Mouse (Mus musculus): Measurements from ENCODE around the gene Nit1. TPM values are rescaled to one million over a fixed set of nuclear protein-coding genes. Genes with fewer than 3 reads are reported as not detected.

Gene Nit1
- total and polyA plus RNA-seq, 3 experiments: 17.9 to 26.3 TPM; not detected in 1

- Histone ChIP-seq H3K9me3 (replicated peaks; ENCODE audit: insufficient read depth, low read length) (no peaks in the 10 kb centered on the region), H3K27ac (ENCODE audit: control insufficient read depth, low read depth, low read length) (no peak overlapping the region), H3K9ac (ENCODE audit: control insufficient read depth, low read depth, low read length, poor library complexity, severe bottlenecking) (no peak overlapping the region), H3K4me1 (ENCODE audit: control insufficient read depth in 1 of 2, insufficient read depth in 2 of 2, low read length in 2 of 2) (peaks cover 0 to 20% of the 10 kb centered on the region in 2 experiments; a peak in 3 of 4 replicates), H3K79me2 (ENCODE audit: control insufficient read depth, insufficient read depth, low read length, poor library complexity) (peaks cover 6% of the 10 kb centered on the region), H3K4me3 (ENCODE audit: control insufficient read depth in 1 of 2, insufficient read depth in 1 of 2, low read depth in 2 of 2, low read length in 2 of 2) (no peak overlapping the region), H3K36me3 (ENCODE audit: control insufficient read depth in 1 of 2, insufficient read depth in 2 of 2, low read length in 2 of 2) (peaks cover 0 to 3% of the 10 kb centered on the region in 2 experiments; a peak in 1 of 4 replicates), H3K27me3 (ENCODE audit: control insufficient read depth in 1 of 2, insufficient read depth in 2 of 2, low read length in 2 of 2) (no peaks in the 10 kb centered on the region)
- no peak for DNase-seq (ENCODE audit: low read depth, low spot score)
- TF ChIP-seq BHLHE40 (IDR thresholded peaks at IDR 0.05; ENCODE audit: borderline replicate concordance, low read depth, low read length) (no peak), RAD21 (IDR thresholded peaks at IDR 0.05; ENCODE audit: low read depth, low read length) (no peak), SMC3 (IDR thresholded peaks at IDR 0.05; ENCODE audit: low read depth, low read length) (no peak), USF1 (IDR thresholded peaks at IDR 0.05; ENCODE audit: low read depth, low read length) (no peak), MAZ (IDR thresholded peaks at IDR 0.05; ENCODE audit: low read depth, low read length) (no peak), JUND (IDR thresholded peaks at IDR 0.05; ENCODE audit: low read depth, low read length) (no peak), MEF2A (IDR thresholded peaks at IDR 0.05; ENCODE audit: extremely low read depth, insufficient replicate concordance, low read depth, low read length, poor library complexity, severe bottlenecking) (no peak), TBP (IDR thresholded peaks at IDR 0.05; ENCODE audit: low read depth, low read length) (no peak), POLR2AphosphoS5 (IDR thresholded peaks at IDR 0.05; ENCODE audit: borderline replicate concordance, low read depth, low read length) (no peak), MXI1 (IDR thresholded peaks at IDR 0.05; ENCODE audit: low read depth, low read length) (no peak)
These were observed 38.9 kb upstream of the Nit1 start for GRCm38 (mm10) chr1:171384361-171384760.

DNA sequence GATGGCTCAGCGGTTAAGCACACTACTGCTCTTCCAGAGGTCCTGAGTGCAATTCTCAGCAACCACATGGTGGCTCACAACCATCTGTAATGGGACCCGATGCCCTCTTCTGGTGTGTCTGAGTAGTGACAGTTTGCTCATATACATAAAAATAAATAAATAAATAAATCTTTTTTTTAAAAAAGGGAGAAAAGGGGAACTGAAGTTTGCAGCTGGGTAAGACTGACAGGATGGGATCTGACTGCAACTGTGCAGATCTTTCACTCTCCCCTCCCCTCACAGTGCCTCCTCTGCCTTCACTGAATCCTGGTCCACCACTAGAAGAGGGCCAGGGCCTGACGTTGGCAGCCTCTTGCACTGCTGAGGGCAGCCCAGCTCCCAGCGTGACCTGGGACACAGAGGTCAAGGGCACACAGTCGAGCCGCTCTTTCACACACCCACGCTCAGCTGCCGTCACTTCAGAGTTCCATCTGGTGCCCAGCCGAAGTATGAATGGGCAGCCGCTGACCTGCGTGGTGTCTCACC lies 36.7 kb upstream of the Nit1 start:
- peaks cover 0 to 3% of the 10 kb centered on the region in 2 experiments; a peak in 1 of 4 replicates for H3K36me3 ChIP-seq (ENCODE audit: control insufficient read depth in 1 of 2, insufficient read depth in 2 of 2, low read length in 2 of 2)
- no peak overlapping the region for H3K9ac ChIP-seq (ENCODE audit: control insufficient read depth, low read depth, low read length, poor library complexity, severe bottlenecking)
- H3K4me3 ChIP-seq (ENCODE audit: control insufficient read depth in 1 of 2, insufficient read depth in 1 of 2, low read depth in 2 of 2, low read length in 2 of 2): no peak overlapping the region
- H3K4me1 ChIP-seq (ENCODE audit: control insufficient read depth in 1 of 2, insufficient read depth in 2 of 2, low read length in 2 of 2): peaks cover 0 to 22% of the 10 kb centered on the region in 2 experiments; a peak in 2 of 4 replicates
- TF ChIP-seq ZNF384 (IDR thresholded peaks at IDR 0.05; ENCODE audit: low read depth, low read length): peak; percentile 65
- no peak for TF ChIP-seq SMC3 (IDR thresholded peaks at IDR 0.05; ENCODE audit: low read depth, low read length)
- TF ChIP-seq CTCF (IDR thresholded peaks at IDR 0.05 in 2 of 3, conservative IDR thresholded peaks at IDR 0.05 in 1 of 3; ENCODE audit: control insufficient read depth in 1 of 3, insufficient read depth in 1 of 3, low read depth in 2 of 3, low read length in 3 of 3, poor library complexity in 1 of 3, severe bottlenecking in 1 of 3): peak in 1 of 3 experiments; percentile 11; a peak in 1 of 6 replicates
- no peak overlapping the region for H3K27ac ChIP-seq (ENCODE audit: control insufficient read depth, low read depth, low read length)
- H3K79me2 ChIP-seq (ENCODE audit: control insufficient read depth, insufficient read depth, low read length, poor library complexity): no peaks in the 10 kb centered on the region
- no peaks in the 10 kb centered on the region for H3K9me3 ChIP-seq (replicated peaks; ENCODE audit: insufficient read depth, low read length)
- no peaks in the 10 kb centered on the region for H3K27me3 ChIP-seq (ENCODE audit: control insufficient read depth in 1 of 2, insufficient read depth in 2 of 2, low read length in 2 of 2)
- DNase-seq (ENCODE audit: low read depth, low spot score): peak; percentile 55

- peak overlapping the region; percentile 28 to 42 for H3K4me3 ChIP-seq (ENCODE audit: control insufficient read depth in 1 of 2, insufficient read depth in 1 of 2, low read depth in 2 of 2, low read length in 2 of 2)
- H3K9me3 ChIP-seq (replicated peaks; ENCODE audit: insufficient read depth, low read length): no peaks in the 10 kb centered on the region
- peaks cover 0 to 22% of the 10 kb centered on the region in 2 experiments; a peak in 2 of 4 replicates for H3K4me1 ChIP-seq (ENCODE audit: control insufficient read depth in 1 of 2, insufficient read depth in 2 of 2, low read length in 2 of 2)
- H3K27me3 ChIP-seq (ENCODE audit: control insufficient read depth in 1 of 2, insufficient read depth in 2 of 2, low read length in 2 of 2): no peaks in the 10 kb centered on the region
- DNase-seq (ENCODE audit: low read depth, low spot score): peak; percentile 80
- peak; percentile 58 to 84 (median 75) for TF ChIP-seq CTCF (IDR thresholded peaks at IDR 0.05 in 2 of 3, conservative IDR thresholded peaks at IDR 0.05 in 1 of 3; ENCODE audit: control insufficient read depth in 1 of 3, insufficient read depth in 1 of 3, low read depth in 2 of 3, low read length in 3 of 3, poor library complexity in 1 of 3, severe bottlenecking in 1 of 3)
- TF ChIP-seq SMC3 (IDR thresholded peaks at IDR 0.05; ENCODE audit: low read depth, low read length): peak; percentile 56
- TF ChIP-seq E2F4 (IDR thresholded peaks at IDR 0.05; ENCODE audit: borderline replicate concordance, low read depth, low read length): no peak
- TF ChIP-seq RAD21 (IDR thresholded peaks at IDR 0.05; ENCODE audit: low read depth, low read length): peak; percentile 17
- TF ChIP-seq MAFK (IDR thresholded peaks at IDR 0.05; ENCODE audit: borderline replicate concordance, low read depth, low read length): no peak
- TF ChIP-seq RCOR1 (IDR thresholded peaks at IDR 0.05; ENCODE audit: low read depth, low read length): no peak
- no peak for TF ChIP-seq TCF12 (IDR thresholded peaks at IDR 0.05; ENCODE audit: low read depth, low read length)
- H3K9ac ChIP-seq (ENCODE audit: control insufficient read depth, low read depth, low read length, poor library complexity, severe bottlenecking): peak overlapping the region; percentile 33; the same call in 1 of the 2 replicates
- H3K79me2 ChIP-seq (ENCODE audit: control insufficient read depth, insufficient read depth, low read length, poor library complexity): no peaks in the 10 kb centered on the region
- no peak overlapping the region for H3K27ac ChIP-seq (ENCODE audit: control insufficient read depth, low read depth, low read length)
- peaks cover 0 to 3% of the 10 kb centered on the region in 2 experiments; a peak in 1 of 4 replicates for H3K36me3 ChIP-seq (ENCODE audit: control insufficient read depth in 1 of 2, insufficient read depth in 2 of 2, low read length in 2 of 2)
These were observed 34.6 kb upstream of the Nit1 start for GRCm38 (mm10) chr1:171379935-171380599.
